Mouse (Mus musculus): ENCODE data around the gene Gm49384. TPM values are rescaled to one million over a fixed set of nuclear protein-coding genes. Genes with fewer than 3 reads are reported as not detected.

Gm49384 gene
- polyA plus RNA-seq, 1 experiment: 0.47 TPM

- Histone ChIP-seq H3K4me3 (ENCODE audit: extremely low read depth, insufficient read depth, insufficient read length) (peak within 1 kb of the TSS; percentile 86), H3K36me3 (ENCODE audit: control insufficient read depth, insufficient read depth, low read length) (peaks cover 5% of the 10 kb centered on the region), H3K27me3 (ENCODE audit: control insufficient read depth, insufficient read depth, low read length) (no peaks in the 10 kb centered on the region), H3K4me1 (ENCODE audit: control insufficient read depth, insufficient read depth, insufficient read length) (peaks cover 2% of the 10 kb centered on the region; the same call in 1 of the 2 replicates), H3K27ac (ENCODE audit: insufficient read depth, low read length) (peak within 1 kb of the TSS; percentile 86)
- peak; percentile 70 for TF ChIP-seq POLR2A (IDR thresholded peaks at IDR 0.05; ENCODE audit: low read depth, low read length)
- no peak for TF ChIP-seq CTCF (IDR thresholded peaks at IDR 0.05; ENCODE audit: extremely low read depth, insufficient read depth, insufficient read length, insufficient replicate concordance)
- WGBS: under 1% methylated on average over 72 of the region's 75 CpGs
- DNase-seq (ENCODE audit: low read depth in 1 of 2, low spot score in 2 of 2): peak; percentile 28 to 57
Measured at GRCm38 (mm10) chr12:69196444-69197377, 7.4 kb downstream of the Gm49384 start, which contains the start of gene Gm49383. Gene Gm49383, minus strand, starts transcription at chr12:69197104.

- 96% methylated on average over 2 of the region's 2 CpGs for WGBS
- Histone ChIP-seq H3K4me1 (ENCODE audit: control insufficient read depth, insufficient read depth, insufficient read length) (peaks cover 2% of the 10 kb centered on the region; the same call in 1 of the 2 replicates), H3K27ac (ENCODE audit: insufficient read depth, low read length) (no peak overlapping the region), H3K36me3 (ENCODE audit: control insufficient read depth, insufficient read depth, low read length) (peaks cover 3% of the 10 kb centered on the region), H3K27me3 (ENCODE audit: control insufficient read depth, insufficient read depth, low read length) (no peaks in the 10 kb centered on the region), H3K4me3 (ENCODE audit: extremely low read depth, insufficient read depth, insufficient read length) (no peak overlapping the region)
- TF ChIP-seq POLR2A (IDR thresholded peaks at IDR 0.05; ENCODE audit: low read depth, low read length) (no peak), CTCF (IDR thresholded peaks at IDR 0.05; ENCODE audit: extremely low read depth, insufficient read depth, insufficient read length, insufficient replicate concordance) (no peak)
- DNase-seq (ENCODE audit: low read depth in 1 of 2, low spot score in 2 of 2): no peak
Measured at GRCm38 (mm10) chr12:69192637-69193036, 11.4 kb downstream of the Gm49384 start.

GRCm38 (mm10) chr12:69191396-69191795 lies 12.7 kb downstream of the Gm49384 start:
- no peaks in the 10 kb centered on the region for H3K27me3 ChIP-seq (ENCODE audit: control insufficient read depth, insufficient read depth, low read length)
- no peak overlapping the region for H3K4me3 ChIP-seq (ENCODE audit: extremely low read depth, insufficient read depth, insufficient read length)
- peaks cover 4% of the 10 kb centered on the region; the same call in 1 of the 2 replicates for H3K4me1 ChIP-seq (ENCODE audit: control insufficient read depth, insufficient read depth, insufficient read length)
- 84% methylated on average over 5 of the region's 5 CpGs for WGBS
- peaks cover 3% of the 10 kb centered on the region for H3K36me3 ChIP-seq (ENCODE audit: control insufficient read depth, insufficient read depth, low read length)
- no peak for DNase-seq (ENCODE audit: low read depth in 1 of 2, low spot score in 2 of 2)
- no peak overlapping the region for H3K27ac ChIP-seq (ENCODE audit: insufficient read depth, low read length)
- TF ChIP-seq POLR2A (IDR thresholded peaks at IDR 0.05; ENCODE audit: low read depth, low read length) (no peak), CTCF (IDR thresholded peaks at IDR 0.05; ENCODE audit: extremely low read depth, insufficient read depth, insufficient read length, insufficient replicate concordance) (no peak)

GRCm38 (mm10) chr12:69190522-69190921 lies 13.5 kb downstream of the Gm49384 start:
- Histone ChIP-seq H3K4me3 (ENCODE audit: extremely low read depth, insufficient read depth, insufficient read length) (no peak overlapping the region), H3K27me3 (ENCODE audit: control insufficient read depth, insufficient read depth, low read length) (no peaks in the 10 kb centered on the region), H3K4me1 (ENCODE audit: control insufficient read depth, insufficient read depth, insufficient read length) (peaks cover 3% of the 10 kb centered on the region; the same call in 1 of the 2 replicates), H3K27ac (ENCODE audit: insufficient read depth, low read length) (no peak overlapping the region), H3K36me3 (ENCODE audit: control insufficient read depth, insufficient read depth, low read length) (peaks cover 3% of the 10 kb centered on the region)
- 100% methylated on average over 1 of the region's 1 CpGs for WGBS
- DNase-seq (ENCODE audit: low read depth in 1 of 2, low spot score in 2 of 2): no peak
- TF ChIP-seq POLR2A (IDR thresholded peaks at IDR 0.05; ENCODE audit: low read depth, low read length): no peak
- no peak for TF ChIP-seq CTCF (IDR thresholded peaks at IDR 0.05; ENCODE audit: extremely low read depth, insufficient read depth, insufficient read length, insufficient replicate concordance)

- H3K36me3 ChIP-seq (ENCODE audit: control insufficient read depth, insufficient read depth, low read length): peaks cover 3% of the 10 kb centered on the region
- WGBS: 93% methylated on average over 9 of the region's 9 CpGs
- H3K4me1 ChIP-seq (ENCODE audit: control insufficient read depth, insufficient read depth, insufficient read length): peaks cover 6% of the 10 kb centered on the region; the same call in 1 of the 2 replicates
- TF ChIP-seq POLR2A (IDR thresholded peaks at IDR 0.05; ENCODE audit: low read depth, low read length): no peak
- no peak for TF ChIP-seq CTCF (IDR thresholded peaks at IDR 0.05; ENCODE audit: extremely low read depth, insufficient read depth, insufficient read length, insufficient replicate concordance)
- no peak overlapping the region for H3K4me3 ChIP-seq (ENCODE audit: extremely low read depth, insufficient read depth, insufficient read length)
- no peaks in the 10 kb centered on the region for H3K27me3 ChIP-seq (ENCODE audit: control insufficient read depth, insufficient read depth, low read length)
- DNase-seq (ENCODE audit: low read depth in 1 of 2, low spot score in 2 of 2): no peak
- no peak overlapping the region for H3K27ac ChIP-seq (ENCODE audit: insufficient read depth, low read length)
Measured at GRCm38 (mm10) chr12:69190074-69190473, 14.0 kb downstream of the Gm49384 start.

- no peak for TF ChIP-seq POLR2A (IDR thresholded peaks at IDR 0.05; ENCODE audit: low read depth, low read length)
- TF ChIP-seq CTCF (IDR thresholded peaks at IDR 0.05; ENCODE audit: extremely low read depth, insufficient read depth, insufficient read length, insufficient replicate concordance): no peak
- no peak overlapping the region for H3K4me3 ChIP-seq (ENCODE audit: extremely low read depth, insufficient read depth, insufficient read length)
- DNase-seq (ENCODE audit: low read depth in 1 of 2, low spot score in 2 of 2): no peak
- H3K36me3 ChIP-seq (ENCODE audit: control insufficient read depth, insufficient read depth, low read length): peaks cover 5% of the 10 kb centered on the region
- no peaks in the 10 kb centered on the region for H3K27me3 ChIP-seq (ENCODE audit: control insufficient read depth, insufficient read depth, low read length)
- no peak overlapping the region for H3K27ac ChIP-seq (ENCODE audit: insufficient read depth, low read length)
- WGBS: 61% methylated on average over 5 of the region's 5 CpGs
- H3K4me1 ChIP-seq (ENCODE audit: control insufficient read depth, insufficient read depth, insufficient read length): peaks cover 6% of the 10 kb centered on the region
Measured at GRCm38 (mm10) chr12:69186811-69187471, 17.1 kb downstream of the Gm49384 start.

Data from spleen, adult 2 months (tissue).